Mouse (Mus musculus) midbrain, postnatal 0 days (tissue): ENCODE data around the gene Foxn3. TPM values are rescaled to one million over a fixed set of nuclear protein-coding genes. Genes with fewer than 3 reads are reported as not detected.

Experiments used
- ATAC-seq: fragments of 200-750 bp; cut with Nextera tagmentation; 2 replicates; pipeline ENCODE4 v1.8.0; 2017; ENCODE audit warnings: moderate number of reproducible peaks, mild to moderate bottlenecking, moderate TSS enrichment, moderate library complexity; ENCODE audit not compliant: low FRiP score
- DNase-seq: peaks from one replicate; pipeline ENCODE4 v3.0.0-alpha.2; 2015; ENCODE audit warnings: low spot score
- H3K27ac ChIP-seq: fragments of 300-500 bp; sonication (generic); 2 replicates; pipeline ENCODE4 v1.5.1; 2014; ENCODE audit warnings: low read depth, mild to moderate bottlenecking, low read length, mixed read lengths
- H3K27me3 ChIP-seq: fragments of 300-500 bp; sonication (generic); 2 replicates; pipeline ENCODE4 v1.6.1; 2014; ENCODE audit warnings: low read length, control low read depth, mixed read lengths; ENCODE audit not compliant: insufficient read depth
- H3K36me3 ChIP-seq: fragments of 300-500 bp; sonication (generic); 2 replicates; pipeline ENCODE4 v1.6.1; 2014; ENCODE audit warnings: low read length, control low read depth, mixed read lengths; ENCODE audit not compliant: insufficient read depth
- H3K4me1 ChIP-seq: fragments of 300-500 bp; sonication (generic); 2 replicates; pipeline ENCODE4 v1.6.1; 2014; ENCODE audit warnings: mild to moderate bottlenecking, control low read depth, antibody characterized with exemption, low read length, mixed read lengths; ENCODE audit not compliant: insufficient read depth
- H3K4me2 ChIP-seq: fragments of 300-500 bp; sonication (generic); 2 replicates; pipeline ENCODE4 v1.6.1; 2014; ENCODE audit warnings: low read depth, mild to moderate bottlenecking, low read length, mixed read lengths; ENCODE audit not compliant: poor library complexity, severe bottlenecking
- H3K4me3 ChIP-seq: fragments of 300-500 bp; sonication (generic); 2 replicates; pipeline ENCODE4 v1.5.1; 2014; ENCODE audit warnings: low read depth, mild to moderate bottlenecking, low read length, moderate library complexity
- H3K9ac ChIP-seq: fragments of 300-500 bp; sonication (generic); replicated peaks from 2 replicates; pipeline ENCODE4 v1.6.1; 2014; ENCODE audit warnings: mild to moderate bottlenecking, low read length, moderate library complexity, mixed read lengths; ENCODE audit not compliant: poor library complexity, severe bottlenecking
- H3K9me3 ChIP-seq: fragments of 300-500 bp; sonication (generic); 2 replicates; pipeline ENCODE4 v1.6.1; 2016; ENCODE audit warnings: low read length, control low read depth
- CTCF ChIP-seq: IDR thresholded peaks from 2 replicates; pipeline ENCODE4 v1.5.1; 2016; ENCODE audit warnings: antibody characterized with exemption, mild to moderate bottlenecking
- WGBS: fragments of 180-500 bp; shearing (Covaris S2); extraction: QIAGEN DNeasy Blood & Tissue Kit; methylation state at CpG from one replicate; pipeline ENCODE4 v1.1.7; 2014; 5-methylcytosine and 5-hydroxymethylcytosine counted together
- polyA plus RNA-seq: library from polyadenylated mRNA; unstranded; fragments of >200 nt; fragmentation: Nextera tagmentation; extraction: Ambion mirVana; gene quantifications from 2 replicates; pipeline ENCODE4 v1.2.1, GENCODE M21; 2015
- total RNA-seq: library from RNA; depleted of rRNA; stranded (reverse); fragments of >200 nt; gene quantifications from 2 replicates; pipeline ENCODE4 v1.2.3, GENCODE M21; 2014

Foxn3 gene
- total and polyA plus RNA-seq, 2 experiments from 2014 or later: 38.9 to 72.7 TPM

DNA sequence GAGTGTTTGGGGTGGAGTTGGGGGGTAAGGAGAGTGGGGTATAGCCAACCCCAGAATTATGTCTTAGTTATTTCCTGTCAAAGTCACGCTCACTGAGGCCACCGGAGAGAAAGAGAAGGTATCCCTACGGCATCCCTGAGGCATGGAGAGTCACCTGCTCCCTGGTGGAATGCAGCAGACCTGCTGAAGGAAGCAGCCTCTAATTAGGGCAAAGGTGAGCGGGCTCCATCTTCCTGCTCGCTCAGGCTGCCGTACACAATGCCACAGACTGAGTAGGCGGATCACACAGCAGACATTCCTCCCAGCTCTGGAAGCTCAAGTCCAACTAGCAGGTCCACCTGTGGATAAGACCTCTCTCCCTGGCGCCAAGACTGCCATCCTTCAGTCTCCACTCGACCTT, 197.4 kb downstream of the Foxn3 start:
- Histone ChIP-seq H3K9me3 (no peaks in the 10 kb centered on the region), H3K27ac (no peak overlapping the region), H3K27me3 (no peaks in the 10 kb centered on the region), H3K4me3 (no peak overlapping the region), H3K36me3 (no peaks in the 10 kb centered on the region), H3K4me2 (no peak overlapping the region), H3K4me1 (peaks cover 4% of the 10 kb centered on the region; the same call in 1 of the 2 replicates), H3K9ac (no peak overlapping the region)
- 89% methylated on average over 9 of the region's 9 CpGs for WGBS
- no peak for TF ChIP-seq CTCF
- DNase-seq (no peak), ATAC-seq (no peak)

DNA sequence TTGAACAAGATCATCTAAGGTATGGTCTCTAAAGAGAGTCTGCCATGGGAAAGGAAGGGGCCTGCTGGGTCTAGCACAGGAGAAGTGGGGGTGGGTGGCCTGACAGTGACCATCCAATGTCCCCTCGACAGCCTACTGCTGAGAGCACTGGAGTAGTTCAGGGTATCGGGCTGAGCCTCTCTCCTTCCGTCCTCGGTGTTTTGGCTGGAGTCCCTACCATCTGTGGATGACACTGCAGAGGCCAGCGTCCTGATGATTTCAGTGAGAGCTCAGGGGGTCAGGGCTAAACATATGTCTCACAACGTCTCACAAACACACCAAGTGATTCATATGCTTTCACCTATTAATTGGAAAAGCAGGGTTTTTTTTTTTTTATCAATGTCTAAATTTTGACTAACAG, 199.2 kb downstream of the Foxn3 start:
- 70% methylated on average over 6 of the region's 6 CpGs for WGBS
- Histone ChIP-seq H3K9me3 (no peaks in the 10 kb centered on the region), H3K27ac (no peak overlapping the region), H3K27me3 (no peaks in the 10 kb centered on the region), H3K4me3 (no peak overlapping the region), H3K9ac (no peak overlapping the region), H3K4me2 (no peak overlapping the region), H3K36me3 (no peaks in the 10 kb centered on the region), H3K4me1 (peaks cover 4% of the 10 kb centered on the region; the same call in 1 of the 2 replicates)
- no peak for TF ChIP-seq CTCF
- DNase-seq: peak; percentile 36
- no peak for ATAC-seq

DNA sequence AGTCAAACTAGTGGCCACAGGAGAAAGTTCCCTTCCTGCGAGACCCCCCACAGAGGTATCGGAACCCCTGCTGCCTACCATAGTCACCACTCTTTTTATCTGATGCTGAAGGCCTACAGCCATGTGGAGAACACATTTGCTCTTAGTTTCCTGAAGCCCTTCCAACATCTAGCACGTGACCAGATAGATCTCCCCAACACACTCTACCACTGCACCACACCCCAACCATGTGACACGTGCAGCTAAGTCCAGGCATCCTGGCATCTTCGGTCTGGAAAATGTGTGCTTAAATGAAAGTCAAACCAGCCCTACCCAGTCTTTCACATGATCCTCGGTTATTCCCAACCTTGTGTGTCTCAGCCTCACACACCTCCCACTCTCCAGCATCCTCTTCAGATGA, 200.4 kb downstream of the Foxn3 start:
- no peak for DNase-seq
- Histone ChIP-seq H3K4me1 (peaks cover 4% of the 10 kb centered on the region), H3K4me3 (no peak overlapping the region), H3K9ac (no peak overlapping the region), H3K9me3 (no peaks in the 10 kb centered on the region), H3K27me3 (no peaks in the 10 kb centered on the region), H3K36me3 (no peaks in the 10 kb centered on the region), H3K4me2 (no peak overlapping the region), H3K27ac (no peak overlapping the region)
- 91% methylated on average over 6 of the region's 6 CpGs for WGBS
- ATAC-seq: no peak
- TF ChIP-seq CTCF: no peak

DNA sequence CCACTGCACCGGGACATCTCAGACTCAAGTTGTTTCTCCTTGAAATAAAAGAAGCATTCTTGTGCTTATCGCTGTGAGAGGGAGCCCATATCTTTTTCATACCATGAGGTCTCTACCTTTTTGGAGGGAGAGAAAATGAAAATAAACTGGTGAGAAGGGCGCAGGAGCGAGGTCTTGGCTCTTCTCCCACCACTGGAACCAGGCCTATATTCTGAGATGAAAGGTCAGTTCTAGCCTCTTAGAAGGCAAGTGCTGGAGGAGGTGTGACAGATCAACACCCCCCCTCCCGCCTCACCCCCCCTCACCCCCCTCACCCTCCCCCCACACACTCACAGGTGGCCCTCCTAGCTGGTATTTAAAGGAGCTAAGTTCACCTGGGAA, 201.6 kb downstream of the Foxn3 start:
- H3K9ac ChIP-seq: no peak overlapping the region
- no peaks in the 10 kb centered on the region for H3K9me3 ChIP-seq
- DNase-seq: no peak
- WGBS: 69% methylated on average over 5 of the region's 5 CpGs
- no peak for TF ChIP-seq CTCF
- H3K27ac ChIP-seq: no peak overlapping the region
- peaks cover 5% of the 10 kb centered on the region; the same call in 1 of the 2 replicates for H3K4me1 ChIP-seq
- H3K27me3 ChIP-seq: no peaks in the 10 kb centered on the region
- H3K4me3 ChIP-seq: no peak overlapping the region
- no peak for ATAC-seq
- H3K36me3 ChIP-seq: no peaks in the 10 kb centered on the region
- no peak overlapping the region for H3K4me2 ChIP-seq

DNA sequence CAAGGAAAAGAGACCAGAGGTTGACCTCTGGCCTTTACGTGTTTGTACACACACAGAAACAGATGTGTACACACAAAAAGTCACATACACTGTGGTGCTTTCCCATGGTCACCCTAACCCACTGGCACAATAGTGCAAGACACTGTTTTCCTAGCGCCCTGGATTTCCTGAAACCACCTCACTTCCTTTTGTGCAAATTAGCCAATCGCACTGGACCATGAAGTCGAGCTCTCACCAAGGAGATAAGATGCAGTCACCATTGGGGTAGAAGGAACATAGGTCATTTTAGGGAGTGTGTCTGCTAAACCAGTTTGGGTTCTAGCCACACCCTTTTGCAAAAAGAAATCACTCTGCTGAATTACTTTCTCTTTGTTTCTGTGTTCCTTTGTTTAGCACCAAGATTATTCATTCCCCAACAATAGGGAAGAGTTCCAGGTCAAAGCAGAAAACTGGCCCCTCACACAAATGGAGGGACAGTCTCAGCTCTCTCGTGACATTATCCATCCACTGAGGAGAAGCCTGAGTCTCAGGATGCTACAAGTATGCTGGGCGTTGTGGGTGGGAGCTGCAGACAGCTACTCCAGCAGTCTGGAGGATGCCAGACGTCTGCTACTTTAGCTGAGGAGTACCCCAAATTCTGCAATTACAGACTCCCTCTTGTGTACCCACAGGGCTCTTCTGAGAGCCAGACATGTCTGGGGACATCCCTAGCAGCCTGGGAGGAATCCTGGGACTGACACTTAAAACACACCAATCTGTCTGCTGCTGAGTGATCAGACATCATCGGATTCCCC, 202.2 kb downstream of the Foxn3 start:
- no peak overlapping the region for H3K4me3 ChIP-seq
- no peaks in the 10 kb centered on the region for H3K36me3 ChIP-seq
- no peak for TF ChIP-seq CTCF
- peaks cover 5% of the 10 kb centered on the region; the same call in 1 of the 2 replicates for H3K4me1 ChIP-seq
- no peak for DNase-seq
- H3K9ac ChIP-seq: no peak overlapping the region
- H3K9me3 ChIP-seq: no peaks in the 10 kb centered on the region
- no peak for ATAC-seq
- no peak overlapping the region for H3K4me2 ChIP-seq
- WGBS: 67% methylated on average over 8 of the region's 8 CpGs
- H3K27me3 ChIP-seq: no peaks in the 10 kb centered on the region
- 0 out of 2 replicates have a peak overlapping the region, but pooled peaks have one; percentile 9 for H3K27ac ChIP-seq

DNA sequence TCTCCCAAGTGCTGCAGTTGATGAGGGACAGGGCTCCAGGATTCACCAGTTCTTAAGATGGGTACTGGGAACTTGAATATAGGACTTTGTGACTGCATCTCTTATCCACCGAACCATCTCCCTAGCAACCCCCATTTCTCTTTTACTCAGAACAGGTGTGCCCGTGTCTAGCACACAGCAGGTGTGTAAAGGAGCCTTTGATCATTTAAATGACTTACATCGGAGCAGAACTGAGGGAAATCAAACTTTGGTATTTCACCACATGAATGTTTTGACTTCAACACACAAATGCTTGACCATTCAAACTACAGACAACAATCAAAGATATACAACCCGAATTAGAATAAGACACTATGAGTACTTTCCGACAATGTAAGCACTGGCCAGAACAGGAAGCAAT, 204.7 kb downstream of the Foxn3 start:
- H3K9ac ChIP-seq: no peak overlapping the region
- H3K4me3 ChIP-seq: no peak overlapping the region
- 76% methylated on average over 5 of the region's 5 CpGs for WGBS
- H3K9me3 ChIP-seq: no peaks in the 10 kb centered on the region
- H3K27ac ChIP-seq: no peak overlapping the region
- H3K27me3 ChIP-seq: no peaks in the 10 kb centered on the region
- H3K36me3 ChIP-seq: no peaks in the 10 kb centered on the region
- H3K4me2 ChIP-seq: no peak overlapping the region
- H3K4me1 ChIP-seq: peaks cover 5% of the 10 kb centered on the region; the same call in 1 of the 2 replicates
- TF ChIP-seq CTCF: no peak
- DNase-seq (no peak), ATAC-seq (no peak)
